Mouse (Mus musculus): ENCODE measurements at regions not wholly inside any gene's neighbourhood (a gene's known extent, or its start where the extent isn't known, plus 50 kb on each side); places are given as distances from the start of the nearest gene placed in this dataset.

DNA sequence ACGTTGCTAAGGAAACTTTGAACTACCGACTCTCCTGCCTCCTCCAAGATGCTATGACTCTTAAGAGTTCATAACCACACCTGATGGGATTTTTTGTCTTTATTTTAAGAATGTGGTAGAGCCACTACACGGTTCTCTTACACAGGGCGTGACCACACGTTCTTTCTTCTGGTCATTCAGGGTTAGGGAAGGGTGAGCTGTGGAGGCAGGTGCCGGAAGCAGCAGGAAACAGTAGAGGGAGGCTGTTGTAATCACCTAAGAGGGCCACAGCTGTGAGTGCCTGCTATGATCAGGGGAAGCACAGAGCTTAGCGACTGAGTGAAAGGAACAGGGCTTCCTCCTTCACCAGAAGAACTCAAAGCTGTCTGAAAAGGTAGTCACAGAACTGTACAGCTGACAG is 50.6 kb upstream of the Larp1 start:
- DNase-seq (ENCODE audit: low spot score) = no peak

DNA sequence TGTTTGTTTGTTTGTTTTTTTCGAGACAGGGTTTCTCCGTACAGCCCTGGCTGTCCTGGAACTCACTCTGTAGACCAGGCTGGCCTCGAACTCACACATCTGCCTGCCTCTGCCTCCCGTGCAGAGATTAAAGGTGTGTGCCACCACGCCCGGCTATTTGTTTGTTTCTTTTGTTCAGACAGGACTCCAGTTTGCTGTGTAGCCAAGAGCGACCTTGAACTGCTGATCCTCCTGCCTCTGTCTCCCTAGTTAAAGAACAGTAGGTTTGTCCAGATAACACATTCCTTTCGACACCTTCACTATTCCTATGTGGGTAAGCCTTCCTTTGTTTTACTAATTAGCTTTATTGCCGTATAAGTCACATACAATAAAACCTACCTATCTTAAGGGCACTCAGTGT is 52.0 kb upstream of the Larp1 start:
- DNase-seq (ENCODE audit: low spot score) = no peak

DNA sequence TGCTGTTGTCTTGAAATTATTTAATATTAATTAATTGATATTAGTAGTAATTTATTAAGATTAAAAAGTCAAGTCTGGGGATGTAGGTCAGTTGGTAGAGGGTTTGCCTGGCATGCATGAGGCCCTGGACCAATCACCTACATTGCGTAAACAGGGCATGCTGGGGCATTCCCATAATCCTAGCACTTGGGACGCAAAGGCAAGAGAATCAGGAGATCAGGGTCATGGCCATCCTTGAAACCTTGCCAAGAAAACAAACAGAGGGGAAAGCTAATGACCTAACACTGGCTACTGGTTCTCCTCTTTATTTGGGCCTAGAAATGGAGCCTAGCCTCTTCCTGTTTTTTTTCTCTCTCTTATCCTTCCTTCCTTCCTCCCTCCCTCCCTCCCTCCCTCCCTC is 52.8 kb upstream of the Larp1 start:
- DNase-seq (ENCODE audit: low spot score) = no peak

DNA sequence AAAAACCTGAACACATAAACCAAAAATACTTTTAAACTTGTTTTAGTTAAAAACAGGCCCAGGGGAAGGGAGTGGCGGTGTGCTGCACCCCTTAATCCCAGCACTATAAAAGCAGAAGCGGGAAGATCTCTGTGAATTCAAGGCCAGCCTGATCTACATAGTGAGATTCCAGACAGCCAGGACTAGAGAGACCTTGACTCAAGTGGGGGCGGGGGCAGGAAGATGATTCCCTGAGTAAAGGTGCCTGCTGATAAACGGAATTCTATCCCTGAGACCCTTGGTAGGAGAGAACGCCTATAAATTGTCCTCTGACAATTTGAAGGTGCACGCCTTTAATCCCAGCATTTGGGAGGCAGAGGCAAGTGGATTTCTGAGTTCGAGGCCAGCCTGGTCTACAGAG is 53.4 kb upstream of the Larp1 start:
- DNase-seq (ENCODE audit: low spot score) = no peak

DNA sequence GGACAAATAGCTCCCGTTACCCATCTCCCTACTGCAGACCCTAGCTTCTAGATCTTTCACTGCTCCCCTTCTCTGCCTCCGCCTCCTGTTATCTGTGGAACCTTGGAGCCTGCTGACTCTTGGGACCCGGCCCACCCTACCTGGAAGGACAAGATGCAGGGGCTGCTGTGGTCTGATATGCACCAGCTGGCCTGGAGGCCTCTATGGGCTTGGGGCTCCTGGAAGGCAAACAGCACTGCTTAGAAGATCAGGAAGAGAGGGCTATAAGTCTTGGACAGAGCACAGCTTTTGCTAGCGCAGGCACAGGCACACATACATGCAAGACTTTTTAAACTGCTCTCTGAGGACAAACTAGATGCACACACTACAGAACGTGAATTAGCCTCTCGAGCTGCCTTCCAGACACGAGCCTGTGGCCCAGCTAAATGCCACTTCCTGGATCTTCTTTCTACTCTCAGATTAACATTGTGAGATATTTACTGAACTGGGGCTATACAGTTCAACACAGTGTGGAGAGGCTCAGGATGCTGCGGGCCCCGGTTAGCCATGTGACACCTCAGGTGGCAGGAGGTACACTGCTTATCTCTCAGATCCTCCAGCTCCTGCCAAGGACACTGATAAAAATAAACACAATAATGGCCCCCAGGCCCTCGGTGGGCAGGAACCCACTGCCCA is 54.2 kb upstream of the Larp1 start:
- no peak for DNase-seq (ENCODE audit: low spot score)

DNA sequence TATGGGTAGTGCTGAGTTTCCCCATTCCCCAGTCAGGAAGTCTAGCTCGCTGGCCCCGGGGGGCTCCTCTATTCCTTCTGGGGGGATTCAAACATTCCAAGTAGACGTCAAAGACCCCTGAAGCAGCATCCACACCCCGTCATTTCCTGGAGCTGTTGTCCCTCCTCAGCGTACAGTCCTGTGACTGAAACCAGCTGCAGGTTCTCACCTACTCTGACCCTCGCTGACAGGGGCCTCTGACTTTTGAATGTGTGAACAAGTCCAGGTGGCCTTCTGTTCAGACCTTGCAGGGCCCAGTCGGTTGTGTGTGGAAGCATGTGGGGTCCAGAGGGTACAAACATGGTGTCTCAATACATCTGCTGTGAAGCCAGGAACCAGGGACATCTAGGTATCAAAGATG is 55.2 kb upstream of the Larp1 start:
- DNase-seq (ENCODE audit: low spot score) = no peak

DNA sequence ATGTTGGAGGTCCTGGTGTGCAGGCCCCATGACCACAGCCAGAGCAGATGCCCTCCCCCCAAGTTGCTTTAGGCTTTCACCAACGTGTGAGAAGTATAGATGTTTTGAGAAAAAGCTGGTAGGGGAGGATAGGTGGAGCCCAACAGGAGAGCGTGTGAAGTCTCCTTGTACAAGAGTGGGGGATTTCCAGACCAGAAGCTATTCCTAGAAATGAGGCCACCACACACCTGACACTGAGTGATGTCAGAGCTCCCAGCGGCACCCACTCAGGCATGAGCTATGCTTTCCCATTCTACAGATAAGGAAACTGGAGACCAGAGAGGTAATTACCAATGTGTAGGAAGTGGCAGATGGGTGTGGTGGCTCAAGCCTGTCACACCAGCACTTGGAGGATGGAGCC is 56.2 kb upstream of the Larp1 start:
- no peak for DNase-seq (ENCODE audit: low spot score)

DNA sequence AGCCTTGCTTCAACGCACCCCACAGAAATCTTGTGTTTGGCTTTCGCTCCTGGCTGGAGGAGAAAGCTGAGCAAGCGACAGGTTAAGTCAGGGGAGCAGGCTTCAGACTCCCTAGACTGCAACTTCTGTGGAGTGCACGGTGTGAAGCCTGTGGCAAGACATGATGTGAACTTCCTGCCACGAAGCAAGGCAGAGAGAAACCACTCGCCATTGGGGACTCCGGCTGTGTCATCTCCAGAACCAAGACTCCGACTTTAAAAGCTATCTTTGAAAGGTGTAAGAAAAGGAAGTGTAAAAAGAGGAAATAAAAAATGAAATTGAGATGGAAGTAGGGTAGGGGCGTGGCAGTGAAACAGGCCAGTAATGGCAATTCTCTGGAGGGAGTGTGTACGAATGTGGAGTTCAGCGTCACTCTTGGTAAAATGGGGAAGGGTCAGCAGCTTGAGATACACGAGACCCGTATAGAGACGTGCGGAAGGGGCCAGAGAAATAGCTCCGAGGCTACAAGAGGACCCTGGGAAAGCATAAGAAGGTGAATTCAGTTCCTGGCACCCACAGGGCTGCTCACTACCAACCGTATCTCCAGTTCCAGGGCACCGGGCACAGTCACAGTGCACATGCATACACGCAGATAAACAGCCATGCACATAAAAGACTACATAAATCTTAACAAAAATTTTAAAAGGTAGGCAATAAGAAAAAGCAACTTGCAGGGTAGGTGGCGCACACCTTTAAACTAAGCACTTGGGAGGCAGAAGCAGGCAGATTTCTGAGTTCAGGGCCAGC is 57.1 kb upstream of the Larp1 start:
- DNase-seq (ENCODE audit: low spot score) = no peak

DNA sequence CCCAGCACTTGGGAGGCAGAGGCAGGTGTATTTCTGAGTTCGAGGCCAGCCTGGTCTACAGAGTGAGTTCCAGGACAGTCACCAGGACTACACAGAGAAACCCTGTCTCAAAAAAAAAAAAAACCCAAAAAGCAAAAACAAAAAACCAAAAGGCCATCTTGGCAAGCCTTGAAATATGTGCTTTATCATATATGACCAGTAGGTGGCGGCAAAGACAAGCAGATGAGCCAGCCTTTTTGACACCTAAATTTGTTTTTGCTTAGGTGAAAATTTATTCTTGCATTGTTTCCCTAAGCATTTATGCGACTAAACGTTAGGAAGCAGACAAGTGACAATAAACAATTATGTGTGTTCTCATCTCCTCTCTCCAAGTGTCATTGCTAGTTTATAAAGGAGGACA is 57.9 kb upstream of the Larp1 start:
- peak; percentile 33 for DNase-seq (ENCODE audit: low spot score)

DNA sequence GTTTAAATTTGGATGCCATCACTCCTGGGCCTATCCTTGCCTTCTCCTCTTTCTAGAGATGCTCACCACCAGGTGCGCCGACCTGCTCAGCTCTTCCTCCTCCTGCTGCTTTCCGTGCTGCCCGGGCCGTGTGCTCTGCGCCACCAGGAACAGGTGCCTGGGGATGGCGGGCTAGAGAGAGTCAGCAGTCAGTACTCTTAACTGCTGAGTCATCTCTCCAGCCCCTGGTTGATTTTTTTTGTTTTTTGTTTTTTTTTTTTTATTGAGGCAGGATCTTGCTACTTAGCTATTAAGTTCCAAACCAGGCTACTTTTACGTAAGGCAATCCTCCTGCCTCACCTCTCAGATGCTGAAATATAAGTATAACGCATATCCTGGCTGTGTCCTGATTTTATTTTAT is 59.8 kb upstream of the Larp1 start:
- no peak for DNase-seq (ENCODE audit: low spot score)

DNA sequence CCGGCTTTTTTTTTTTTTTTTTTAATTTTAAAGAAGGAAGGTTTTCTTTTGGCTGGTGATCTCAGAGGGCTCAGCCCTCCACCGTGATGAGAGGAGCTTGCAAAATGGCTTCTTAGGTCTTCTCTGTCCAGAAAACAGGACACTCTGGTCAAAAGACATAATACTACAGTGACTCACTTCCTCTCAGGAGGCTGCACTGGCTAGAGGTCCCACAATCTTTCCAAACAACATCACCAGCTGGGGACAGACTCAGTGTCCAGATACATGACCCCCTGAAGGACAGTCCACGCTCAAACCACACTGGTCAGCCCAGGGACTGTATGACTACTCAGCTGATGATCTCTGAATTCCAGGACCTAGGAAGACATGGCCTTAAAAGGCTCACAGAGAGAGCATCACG is 61.5 kb upstream of the Larp1 start:
- DNase-seq (ENCODE audit: low spot score) = no peak

DNA sequence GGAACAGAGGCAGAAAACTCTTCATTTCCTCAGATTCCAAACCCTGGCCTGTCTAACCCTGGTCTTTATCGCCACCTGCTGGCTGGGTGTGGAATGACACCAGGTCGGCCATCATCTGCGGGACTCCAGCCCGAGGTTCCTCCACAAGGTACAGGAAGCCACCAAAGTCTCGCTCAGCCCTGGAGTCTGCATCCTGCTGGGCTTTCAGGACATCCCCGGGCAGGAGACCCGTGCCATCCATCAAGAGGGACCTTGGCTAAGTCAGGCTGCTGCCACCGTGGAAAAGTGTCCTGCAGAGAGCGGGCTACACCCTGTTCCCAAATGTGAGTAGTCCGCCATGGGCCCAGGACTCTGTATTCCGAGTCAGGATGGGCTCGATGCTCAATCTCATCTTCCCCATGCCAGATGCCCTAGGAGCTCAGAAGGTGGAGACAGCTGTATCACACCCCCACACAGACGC is 74.4 kb upstream of the Larp1 start:
- DNase-seq (ENCODE audit: low spot score) = peak; percentile 95

DNA sequence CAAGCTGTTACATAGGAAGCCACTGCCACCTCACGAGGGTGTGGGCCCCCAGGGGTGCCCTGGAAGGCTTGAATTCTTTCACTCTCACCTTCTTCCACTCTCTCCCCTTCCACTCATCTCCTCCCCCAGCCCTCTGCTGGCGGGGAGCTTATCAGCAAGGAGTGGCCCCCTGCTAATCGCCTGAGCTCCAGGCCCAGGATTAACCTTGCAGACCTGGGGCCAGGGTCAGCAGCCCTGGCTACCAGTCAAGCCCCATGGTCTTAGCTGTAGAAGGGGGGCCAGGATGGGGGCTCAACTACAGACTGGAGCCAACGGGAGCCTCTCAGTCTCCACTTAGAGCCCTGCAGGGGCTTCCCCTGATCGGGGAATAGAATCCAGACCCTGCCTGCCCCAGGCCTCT is 75.8 kb upstream of the Larp1 start:
- no peak for DNase-seq (ENCODE audit: low spot score)

DNA sequence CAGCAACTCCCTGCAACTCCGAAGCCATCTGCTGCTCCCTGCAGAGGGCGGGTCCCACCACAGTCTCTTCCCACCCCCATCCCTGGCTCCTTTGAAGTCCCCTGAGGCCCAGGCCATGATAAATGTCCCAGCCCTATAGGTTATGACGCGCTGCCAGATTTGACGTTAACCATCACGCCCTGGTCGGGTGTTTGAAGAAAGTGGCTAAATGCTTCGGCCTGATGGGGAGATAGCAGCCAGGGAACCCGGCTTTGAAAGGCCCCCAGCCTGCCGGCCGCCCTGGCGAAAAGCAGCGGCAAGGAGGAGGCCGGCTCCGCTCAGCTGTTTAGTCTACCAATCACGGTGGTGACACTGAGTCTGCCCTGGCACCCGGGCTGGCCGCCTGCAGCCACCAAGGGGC is 79.4 kb upstream of the Larp1 start:
- DNase-seq (ENCODE audit: low spot score) = no peak

DNA sequence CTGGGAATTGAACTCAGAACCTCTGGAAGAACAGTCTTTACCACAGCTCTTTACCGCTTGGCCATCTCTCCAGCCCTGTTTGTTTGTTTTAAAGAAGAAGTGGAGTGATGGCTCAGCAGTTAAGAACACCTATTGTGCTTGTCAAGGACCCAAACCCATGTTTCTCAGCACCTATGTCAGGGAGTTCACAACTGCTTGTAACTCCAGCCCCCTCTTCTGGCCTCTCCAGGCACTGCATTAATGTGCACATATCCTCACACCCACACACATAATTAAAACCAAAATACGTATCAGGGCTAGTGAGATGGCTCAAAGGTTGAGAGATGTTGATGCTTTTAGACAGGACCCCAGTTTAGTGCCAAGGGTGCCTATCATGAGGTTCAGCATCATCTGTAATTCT is 87.6 kb upstream of the Hand1 start:
- no peak for DNase-seq (ENCODE audit: low spot score)

DNA sequence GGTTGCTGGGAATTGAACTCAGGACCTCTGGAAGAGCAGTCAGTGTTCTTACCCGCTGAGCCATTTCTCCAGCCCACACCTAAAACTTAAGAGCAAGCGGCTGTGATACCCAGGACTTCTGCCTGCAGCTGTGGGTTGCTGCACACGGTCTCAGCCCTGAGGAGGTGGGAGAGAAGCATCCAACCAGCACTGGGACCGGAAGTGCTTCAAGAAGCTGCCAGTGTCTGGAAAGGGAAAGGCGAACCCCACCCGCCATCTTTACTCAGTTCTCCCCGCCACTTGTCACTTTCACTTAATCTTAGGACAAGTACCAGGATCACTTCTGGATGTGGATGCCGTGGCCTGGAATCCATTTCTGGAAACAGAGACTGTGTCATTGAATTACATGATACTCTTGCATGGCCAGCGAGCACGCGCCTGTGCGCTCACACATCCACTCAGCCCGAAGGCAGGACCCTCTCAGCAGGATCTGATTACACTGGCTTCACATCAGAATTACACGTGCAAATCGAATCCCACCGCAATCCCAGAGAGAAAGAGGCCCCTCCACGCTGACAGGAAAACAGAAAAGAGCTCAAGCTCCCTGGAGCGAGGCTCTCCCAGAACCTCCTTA is 85.9 kb upstream of the Hand1 start:
- no peak for DNase-seq (ENCODE audit: low spot score)

DNA sequence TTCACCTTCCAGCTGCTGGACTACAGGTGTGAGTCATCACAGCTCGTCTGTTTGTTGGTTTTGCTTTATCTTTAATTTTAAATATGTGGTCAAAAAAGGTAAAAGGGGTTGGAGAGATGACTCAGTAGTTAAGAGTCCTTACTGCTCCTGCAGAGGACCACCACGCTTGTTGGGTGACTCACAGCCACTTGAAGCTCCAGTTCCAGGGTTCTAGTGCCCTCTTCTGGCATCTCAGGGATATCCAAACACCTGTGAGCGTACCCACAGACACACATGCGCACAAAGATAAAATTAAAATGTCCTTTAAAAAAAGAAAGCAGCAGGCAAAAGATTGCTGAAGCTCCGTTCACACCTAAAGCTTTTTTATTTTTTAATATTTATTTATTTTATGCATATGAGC is 85.4 kb upstream of the Hand1 start:
- DNase-seq (ENCODE audit: low spot score) = no peak

DNA sequence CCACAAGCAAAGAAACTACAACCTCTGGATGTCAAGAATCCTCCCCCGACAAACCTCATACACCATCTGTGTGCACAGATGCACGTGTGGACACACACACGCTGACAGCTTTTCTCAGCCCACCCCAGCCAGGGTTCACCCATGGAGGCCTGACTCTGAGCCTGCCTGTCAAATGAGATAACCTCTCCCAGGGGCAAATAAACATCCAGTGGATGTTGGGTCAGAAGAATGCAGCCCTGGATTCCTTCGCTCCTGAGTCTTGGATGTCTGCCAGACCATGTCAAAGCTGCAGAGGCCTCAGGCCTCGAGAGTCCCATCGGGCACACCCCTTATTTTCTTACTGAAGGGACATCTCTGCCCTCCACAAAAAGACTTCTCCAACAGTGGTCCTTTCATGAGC is 83.4 kb upstream of the Hand1 start:
- peak; percentile 21 for DNase-seq (ENCODE audit: low spot score)

DNA sequence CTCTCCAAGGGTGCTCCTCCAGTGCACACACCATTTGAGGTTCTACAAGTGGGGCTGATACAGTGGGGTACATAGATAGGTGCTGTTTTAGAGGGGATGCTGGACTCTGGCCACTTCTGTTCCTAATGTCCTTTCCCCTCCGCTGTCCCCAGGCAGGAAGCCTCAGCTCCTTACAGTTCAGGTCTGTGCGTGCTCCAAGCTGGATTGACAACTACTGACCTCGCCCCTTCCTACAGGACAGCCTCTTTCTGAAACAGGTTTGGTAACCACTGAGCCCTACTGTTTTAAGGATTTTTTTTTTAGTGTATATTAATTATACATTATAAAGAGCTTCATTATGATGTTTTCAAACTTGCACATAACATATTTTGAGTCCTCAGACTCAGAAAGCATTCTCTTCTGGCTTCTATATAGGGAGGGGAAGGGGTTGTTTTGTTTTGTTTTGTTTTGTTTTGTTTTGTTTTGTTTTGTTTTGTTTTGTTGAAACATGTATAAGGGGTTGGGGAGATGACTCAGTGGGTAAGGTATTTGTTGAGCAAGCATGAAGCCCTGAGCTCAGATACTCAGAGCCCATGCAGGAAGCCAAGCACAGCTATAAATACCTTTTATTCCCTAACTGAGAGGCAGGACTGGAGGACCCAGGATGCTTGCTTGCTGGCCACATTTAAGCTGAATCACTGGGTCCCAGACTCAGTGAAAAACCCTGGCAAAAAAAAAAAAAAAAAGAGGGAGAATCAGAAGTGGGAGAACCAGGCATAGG is 81.4 kb upstream of the Hand1 start:
- peak; percentile 23 for DNase-seq (ENCODE audit: low spot score)

DNA sequence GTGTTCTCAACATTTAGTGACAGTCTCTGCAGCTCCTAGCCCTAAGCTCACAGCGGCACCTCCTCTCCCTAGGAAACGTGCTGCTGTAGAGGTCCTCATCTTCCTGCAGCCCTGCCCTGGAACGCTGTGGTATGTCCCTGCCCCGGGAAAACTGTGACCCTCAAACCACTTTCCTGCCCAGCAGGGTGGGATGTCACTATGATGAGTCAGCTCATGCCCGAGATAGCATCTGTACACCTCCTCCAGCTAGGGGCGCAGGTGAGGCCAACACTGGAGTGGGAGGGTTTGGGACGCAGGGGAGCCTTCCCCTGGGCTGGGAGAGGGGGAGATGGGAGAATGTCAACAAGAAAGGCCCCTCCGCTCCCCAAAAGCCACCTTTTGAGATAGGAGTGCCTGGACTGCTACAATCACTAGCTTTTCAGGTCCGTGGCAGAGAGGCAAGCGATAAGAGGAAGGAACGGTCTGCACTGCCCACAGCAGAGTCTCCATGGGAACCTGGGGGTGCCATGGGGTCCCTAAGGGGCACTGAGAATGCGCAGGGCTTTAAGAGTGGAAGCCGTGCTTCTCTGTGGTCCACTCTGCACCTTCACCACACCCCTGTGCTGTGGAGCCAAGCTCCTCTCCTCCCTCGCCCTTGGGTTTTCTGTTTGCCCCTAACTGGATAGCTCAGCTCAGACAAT is 80.5 kb upstream of the Hand1 start:
- DNase-seq (ENCODE audit: low spot score) = peak; percentile 33

DNA sequence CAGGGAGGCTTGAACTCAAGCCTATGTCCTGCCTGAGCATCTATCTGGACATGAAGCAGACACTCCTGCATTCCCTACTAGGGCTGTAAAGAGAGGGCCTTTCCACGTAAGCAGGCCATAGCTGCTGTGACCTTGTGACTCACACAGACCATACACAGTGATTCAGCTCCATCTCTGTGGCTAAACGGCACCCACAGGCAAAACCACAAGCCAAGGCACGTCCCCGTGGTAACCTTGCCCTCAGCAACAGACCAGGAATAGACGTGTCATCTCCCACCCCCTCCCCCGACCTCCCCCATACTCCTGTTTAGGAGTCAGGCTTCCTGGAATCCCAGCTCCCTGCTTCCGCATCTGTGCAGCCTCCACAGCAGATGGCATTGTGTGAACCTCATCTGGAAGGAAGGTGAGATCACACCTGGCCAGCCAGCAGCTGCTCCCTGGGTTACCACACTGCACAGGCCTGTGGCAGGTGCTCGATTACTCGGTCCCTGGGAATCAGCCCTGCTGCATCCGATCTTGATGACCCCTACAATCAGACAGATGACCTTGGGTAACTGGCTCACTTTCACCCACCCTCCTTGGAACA is 79.2 kb upstream of the Hand1 start:
- DNase-seq (ENCODE audit: low spot score) = peak; percentile 35

DNA sequence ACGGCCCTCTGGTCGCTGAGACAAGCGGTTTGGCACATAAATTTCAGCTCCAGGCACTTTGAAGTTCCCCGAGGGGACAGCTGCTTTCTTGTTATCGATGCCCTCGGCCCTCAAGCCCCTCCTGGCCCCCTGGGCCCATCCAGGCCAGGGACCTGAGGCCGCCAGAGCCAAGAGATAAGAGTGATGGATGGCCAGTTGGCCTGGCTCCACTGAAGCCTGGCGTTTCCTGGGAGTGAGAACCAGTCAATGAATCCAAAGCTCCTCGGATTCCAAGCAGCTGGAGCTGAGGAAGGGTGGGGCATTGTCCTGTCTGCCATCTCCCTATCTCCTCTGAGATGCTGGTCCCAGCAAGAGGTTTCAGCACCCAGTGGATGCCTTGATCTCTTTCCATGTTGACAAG is 71.6 kb upstream of the Hand1 start:
- no peak for DNase-seq (ENCODE audit: low spot score)
